Mouse (Mus musculus) ES-Bruce4 (cell line): ENCODE results near the gene Pkd2.

ENCODE experiments used
- EP300 ChIP-seq: IDR thresholded peaks from 2 replicates; pipeline ENCODE4 v1.6.1; 2011; ENCODE audit warnings: low read depth, low read length; ENCODE audit not compliant: insufficient read depth
- POLR2A ChIP-seq: IDR thresholded peaks from one replicate; pipeline ENCODE4 v1.8.1; 2011; ENCODE audit warnings: low read length; ENCODE audit not compliant: insufficient read depth

DNA sequence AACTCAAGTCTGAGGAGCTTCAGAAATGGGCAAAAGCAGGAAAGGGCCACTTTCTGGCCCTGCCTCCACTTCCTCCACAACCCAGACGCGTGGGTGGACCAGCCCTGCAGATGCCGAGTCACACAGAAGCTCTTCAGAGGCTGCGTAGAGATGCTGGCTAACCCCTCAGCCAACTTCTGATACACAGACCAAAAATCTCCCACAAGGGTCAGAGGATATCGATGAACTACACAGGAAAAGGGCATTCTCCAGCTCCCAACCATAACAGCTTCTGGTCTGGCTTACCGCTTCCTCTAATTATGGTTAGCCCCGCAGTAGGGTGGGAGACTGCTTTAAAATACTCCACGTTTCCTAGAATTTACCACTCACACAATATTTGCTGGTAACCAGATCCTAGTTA lies 33.3 kb upstream of the Pkd2 start:
- TF ChIP-seq POLR2A, result no peak
- TF ChIP-seq EP300, result no peak
